Mouse (Mus musculus) C2C12 (cell line): ENCODE data around the gene Coq5. TPM values are rescaled to one million over a fixed set of nuclear protein-coding genes. Genes with fewer than 3 reads are reported as not detected.

ENCODE experiments used
- H3K27me3 ChIP-seq: one replicate; pipeline ENCODE4 v1.6.1; 2011; ENCODE audit not compliant: control insufficient read depth, insufficient read depth, insufficient read length
- H3K36me3 ChIP-seq: one replicate; pipeline ENCODE4 v1.6.1; 2011; ENCODE audit not compliant: control insufficient read depth, insufficient read depth
- H3K4me3 ChIP-seq: one replicate; pipeline ENCODE4 v1.5.1; 2011; ENCODE audit warnings: mild to moderate bottlenecking, control low read depth; ENCODE audit not compliant: poor library complexity, insufficient read depth, severe bottlenecking
- H3K79me2 ChIP-seq: one replicate; pipeline ENCODE4 v1.6.1; 2011; ENCODE audit not compliant: control insufficient read depth, insufficient read depth
- H3K79me3 ChIP-seq: one replicate; pipeline ENCODE4 v1.6.1; 2011; ENCODE audit warnings: low read depth, control low read depth
- H3ac ChIP-seq: one replicate; pipeline ENCODE3; 2011; ENCODE audit warnings: low read depth; ENCODE audit not compliant: control insufficient read depth, insufficient read length
- CEBPB ChIP-seq: IDR thresholded peaks from one replicate; pipeline ENCODE4 v1.6.1; 2011; ENCODE audit warnings: low read depth, mild to moderate bottlenecking, control low read depth, moderate library complexity
- CTCF ChIP-seq: IDR thresholded peaks from one replicate; pipeline ENCODE4 v1.5.1; 2011; ENCODE audit not compliant: control insufficient read depth, insufficient read depth, insufficient read length
- FOSL1 ChIP-seq: IDR thresholded peaks from one replicate; pipeline ENCODE4 v1.8.0; 2011; ENCODE audit warnings: mild to moderate bottlenecking, low read length; ENCODE audit not compliant: poor library complexity, insufficient read depth, severe bottlenecking
- MAX ChIP-seq: IDR thresholded peaks from one replicate; pipeline ENCODE4 v1.6.1; 2011; ENCODE audit warnings: mild to moderate bottlenecking, control low read depth
- MYOD1 ChIP-seq: IDR thresholded peaks from one replicate; pipeline ENCODE4 v1.6.1; 2011; ENCODE audit warnings: low read depth; ENCODE audit not compliant: control insufficient read depth, insufficient read length
- MYOG ChIP-seq: IDR thresholded peaks from one replicate; pipeline ENCODE4 v1.6.1; 2011; ENCODE audit not compliant: control insufficient read depth, insufficient read length; ENCODE audit errors: extremely low read depth
- USF1 ChIP-seq: IDR thresholded peaks from one replicate; pipeline ENCODE4 v1.6.1; 2011; ENCODE audit warnings: low read depth, mild to moderate bottlenecking, control low read depth, moderate library complexity
- polyA plus RNA-seq: library from polyadenylated mRNA; unstranded; fragments of >200 nt; fragmentation: generic; extraction: Trizol; gene quantifications from one replicate; pipeline ENCODE4 v1.2.1, GENCODE M21; 2012; ENCODE audit warnings: missing spikeins

Coq5 gene
- polyA plus RNA-seq, 1 experiment = 27.6 TPM

GRCm38 (mm10) chr5:115312354-115312753 lies 32.9 kb downstream of the Coq5 start:
- no peak for TF ChIP-seq USF1
- TF ChIP-seq MAX = no peak
- TF ChIP-seq CTCF = no peak
- Histone ChIP-seq H3K79me2 (no peaks in the 10 kb centered on the region), H3K36me3 (no peaks in the 10 kb centered on the region), H3K79me3 (no peaks in the 10 kb centered on the region), H3K4me3 (no peak overlapping the region), H3K27me3 (peaks cover 6% of the 10 kb centered on the region), H3ac (no peak overlapping the region)

- Histone ChIP-seq H3K27me3 (peaks cover 6% of the 10 kb centered on the region), H3K4me3 (no peak overlapping the region), H3ac (no peak overlapping the region), H3K79me3 (no peaks in the 10 kb centered on the region), H3K36me3 (no peaks in the 10 kb centered on the region), H3K79me2 (no peaks in the 10 kb centered on the region)
- TF ChIP-seq CEBPB (no peak), MYOD1 (no peak), MYOG (no peak), USF1 (no peak), MAX (no peak), FOSL1 (no peak), CTCF (no peak)
Measured at GRCm38 (mm10) chr5:115312816-115313667, 33.6 kb downstream of the Coq5 start.

GRCm38 (mm10) chr5:115313668-115313943 lies 34.1 kb downstream of the Coq5 start:
- H3K27me3 ChIP-seq = peaks cover 3% of the 10 kb centered on the region
- no peak for TF ChIP-seq CTCF
- TF ChIP-seq FOSL1 = no peak
- TF ChIP-seq MAX = no peak
- no peak for TF ChIP-seq MYOD1
- TF ChIP-seq MYOG = no peak
- TF ChIP-seq CEBPB = no peak
- TF ChIP-seq USF1 = no peak
- no peaks in the 10 kb centered on the region for H3K36me3 ChIP-seq
- H3K79me2 ChIP-seq = no peaks in the 10 kb centered on the region
- no peaks in the 10 kb centered on the region for H3K79me3 ChIP-seq
- H3K4me3 ChIP-seq = no peak overlapping the region
- H3ac ChIP-seq = no peak overlapping the region

GRCm38 (mm10) chr5:115316968-115317644 lies 37.6 kb downstream of the Coq5 start:
- no peaks in the 10 kb centered on the region for H3K79me3 ChIP-seq
- no peaks in the 10 kb centered on the region for H3K79me2 ChIP-seq

GRCm38 (mm10) chr5:115317645-115318328 lies 38.3 kb downstream of the Coq5 start:
- H3K4me3 ChIP-seq = no peak overlapping the region
- TF ChIP-seq MYOD1 = no peak
- no peaks in the 10 kb centered on the region for H3K79me2 ChIP-seq
- H3K79me3 ChIP-seq = no peaks in the 10 kb centered on the region
- no peaks in the 10 kb centered on the region for H3K27me3 ChIP-seq
- H3K36me3 ChIP-seq = no peaks in the 10 kb centered on the region
- no peak overlapping the region for H3ac ChIP-seq

More at GRCm38 (mm10) chr5:115316968-115317644, 37.6 kb downstream of the Coq5 start:
- Histone ChIP-seq H3ac (no peak overlapping the region), H3K27me3 (no peaks in the 10 kb centered on the region), H3K36me3 (no peaks in the 10 kb centered on the region), H3K4me3 (no peak overlapping the region)
- TF ChIP-seq CTCF = no peak
- TF ChIP-seq MYOD1 = no peak
- no peak for TF ChIP-seq FOSL1
- TF ChIP-seq USF1 = no peak
- TF ChIP-seq MAX = no peak
- no peak for TF ChIP-seq MYOG
